In the genomic region with DNA sequence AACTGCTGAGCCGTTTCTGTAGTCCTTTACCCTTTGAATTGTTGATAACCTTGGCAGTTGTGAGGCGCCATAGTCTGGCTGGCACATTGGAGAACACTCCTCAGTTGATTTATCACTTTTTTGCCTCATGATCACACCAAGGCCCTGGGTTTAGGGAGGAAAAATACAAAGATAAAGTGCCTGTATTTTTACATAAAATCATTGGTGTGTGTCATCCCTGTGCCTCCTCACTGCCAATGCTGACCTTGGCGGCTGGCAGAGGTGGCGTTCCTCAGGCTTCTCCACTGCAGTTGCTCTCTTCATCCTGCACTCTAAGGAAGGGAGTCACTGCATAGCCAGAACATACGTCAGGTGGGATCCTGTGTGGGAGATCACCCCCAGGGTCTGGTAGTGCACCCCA, we compare ENCODE assay signal across 17 mouse cellular contexts. TPM values are rescaled to one million over a fixed set of nuclear protein-coding genes. Genes with fewer than 3 reads are reported as not detected.
DNase-seq lines count a peak whose midpoint lies in the region; ATAC-seq lines count a peak whose summit lies in the region.
"Had no signal": no experiment of that assay in that cellular context is flagged by ENCODE, and none has a peak within 500 bp of the region (broad histone marks: within the 10 kb centered on the region; RNA-seq: fewer than 3 reads in every experiment).

No protein-coding gene starts in this region.

- 65% methylated on average over 5 of the region's 5 CpGs for WGBS in kidney, embryonic 16.5 days
- WGBS in limb, embryonic 10.5 days = 90% methylated on average over 5 of the region's 5 CpGs
- WGBS in midbrain, embryonic 15.5 days = 85% methylated on average over 5 of the region's 5 CpGs

- no peak for DNase-seq in kidney, adult 18-20 months
- DNase-seq in adrenal gland, adult 8-10 months = peak; percentile 34
- peak; percentile 51 for DNase-seq in adrenal gland, postnatal 10 days
- DNase-seq in limb, embryonic 10.5 days (ENCODE audit: low spot score) = no peak
- DNase-seq: cerebellum, adult 18-20 months; cerebellum, adult 9-11 months; cerebellum, postnatal 36 days; forebrain, postnatal 0 days; gastrocnemius, postnatal 14 days had no signal

- no peaks in the 10 kb centered on the region for H3K36me3 ChIP-seq in kidney, embryonic 16.5 days (ENCODE audit: insufficient read depth, low read length)
- H3K36me3 ChIP-seq in limb, embryonic 10.5 days = no peaks in the 10 kb centered on the region
- H3K36me3 ChIP-seq in midbrain, embryonic 15.5 days (replicated peaks) = no peaks in the 10 kb centered on the region
- H3K36me3 ChIP-seq: embryonic facial prominence, embryonic 10.5 days; heart, embryonic 12.5 days; hindbrain, embryonic 15.5 days had no signal

- H3K4me3 ChIP-seq in kidney, embryonic 16.5 days (ENCODE audit: low read length) = no peak overlapping the region
- H3K4me3 ChIP-seq in limb, embryonic 10.5 days = no peak overlapping the region
- no peak overlapping the region for H3K4me3 ChIP-seq in midbrain, embryonic 15.5 days
- H3K4me3 ChIP-seq: embryonic facial prominence, embryonic 10.5 days; forebrain, embryonic 13.5 days; heart, embryonic 12.5 days; hindbrain, embryonic 15.5 days had no signal

- 0 out of 2 replicates have a peak, but pooled peaks have one; percentile 27 for ATAC-seq in kidney, embryonic 16.5 days (ENCODE audit: low FRiP score, low TSS enrichment)
- ATAC-seq in midbrain, embryonic 15.5 days (replicated peaks) = no peak
- ATAC-seq: forebrain, embryonic 13.5 days; forebrain, postnatal 0 days; intestine, embryonic 16.5 days had no signal

- H3K27me3 ChIP-seq in kidney, embryonic 16.5 days (ENCODE audit: insufficient read depth, low read length) = no peaks in the 10 kb centered on the region
- H3K27me3 ChIP-seq in limb, embryonic 10.5 days (ENCODE audit: low read depth, poor library complexity, severe bottlenecking) = peaks cover 19% of the 10 kb centered on the region; the same call in 1 of the 2 replicates
- no peaks in the 10 kb centered on the region for H3K27me3 ChIP-seq in midbrain, embryonic 15.5 days (replicated peaks)
- H3K27me3 ChIP-seq: forebrain, embryonic 13.5 days; hindbrain, embryonic 15.5 days had no signal

- H3K9ac ChIP-seq in kidney, embryonic 16.5 days (replicated peaks; ENCODE audit: low read length) = no peak overlapping the region
- H3K9ac ChIP-seq in midbrain, embryonic 15.5 days = no peak overlapping the region
- H3K9ac ChIP-seq: forebrain, embryonic 13.5 days; forebrain, postnatal 0 days; heart, embryonic 12.5 days; hindbrain, embryonic 15.5 days had no signal

- H3K4me2 ChIP-seq in kidney, embryonic 16.5 days (replicated peaks; ENCODE audit: low read depth, low read length) = no peak overlapping the region
- H3K4me2 ChIP-seq in midbrain, embryonic 15.5 days = no peak overlapping the region
- H3K4me2 ChIP-seq: forebrain, embryonic 13.5 days; heart, embryonic 12.5 days; hindbrain, embryonic 15.5 days had no signal

- H3K9me3 ChIP-seq in kidney, embryonic 16.5 days (ENCODE audit: low read length) = peaks cover 4% of the 10 kb centered on the region; the same call in 1 of the 2 replicates
- H3K9me3 ChIP-seq in limb, embryonic 10.5 days (replicated peaks) = no peaks in the 10 kb centered on the region
- H3K9me3 ChIP-seq in midbrain, embryonic 15.5 days = no peaks in the 10 kb centered on the region
- H3K9me3 ChIP-seq: embryonic facial prominence, embryonic 10.5 days; forebrain, embryonic 13.5 days; G1E; heart, embryonic 12.5 days; hindbrain, embryonic 15.5 days had no signal

- H3K4me1 ChIP-seq in kidney, embryonic 16.5 days (ENCODE audit: insufficient read depth, low read length) = peaks cover 4% of the 10 kb centered on the region; the same call in 1 of the 2 replicates
- peaks cover 23% of the 10 kb centered on the region for H3K4me1 ChIP-seq in limb, embryonic 10.5 days
- no peaks in the 10 kb centered on the region for H3K4me1 ChIP-seq in midbrain, embryonic 15.5 days
- H3K4me1 ChIP-seq: forebrain, embryonic 13.5 days; hindbrain, embryonic 15.5 days had no signal

- no peak overlapping the region for H3K27ac ChIP-seq in kidney, embryonic 16.5 days (ENCODE audit: low read length)
- 0 out of 2 replicates have a peak overlapping the region, but pooled peaks have one; percentile 20 for H3K27ac ChIP-seq in limb, embryonic 10.5 days
- no peak overlapping the region for H3K27ac ChIP-seq in midbrain, embryonic 15.5 days
- H3K27ac ChIP-seq: embryonic facial prominence, embryonic 10.5 days; forebrain, embryonic 13.5 days; hindbrain, embryonic 15.5 days had no signal

RNA-seq across cellular contexts. Expression of a gene that starts 13.0 kb away (rescaled TPM):
- polyA plus RNA-seq in kidney, embryonic 16.5 days (2015; fragmentation: Nextera tagmentation; extraction: Ambion mirVana) = 3.3 and 4.3 TPM in 2 replicates
- total RNA-seq in adrenal gland, adult 8-10 months (2022) = 1 to 10 TPM; 4.9 to 8.2 (median 5.1) TPM
- 1 to 10 TPM; 4.0 to 7.1 TPM for total RNA-seq in adrenal gland, postnatal 10 days (2021)
- 2.5 and 2.8 TPM in 2 replicates for polyA plus RNA-seq in limb, embryonic 10.5 days (2016; fragmentation: Nextera tagmentation; extraction: Ambion mirVana)
- 4.4 and 5.5 TPM in 2 replicates for polyA plus RNA-seq in midbrain, embryonic 15.5 days (2015; fragmentation: Nextera tagmentation; extraction: Ambion mirVana)

RNA-seq across cellular contexts. Expression of a gene that starts 13.2 kb away (rescaled TPM):
- 19.1 and 19.7 TPM in 2 replicates for polyA plus RNA-seq in kidney, embryonic 16.5 days (2015; fragmentation: Nextera tagmentation; extraction: Ambion mirVana)
- 1 to 10 TPM; 5.1 to 7.0 (median 6.1) TPM for total RNA-seq in adrenal gland, adult 8-10 months (2022)
- total RNA-seq in adrenal gland, postnatal 10 days (2021) = 1 to 10 TPM; 6.3 to 7.7 TPM
- polyA plus RNA-seq in limb, embryonic 10.5 days (2016; fragmentation: Nextera tagmentation; extraction: Ambion mirVana) = 15.3 and 18.4 TPM in 2 replicates
- 18.1 and 20.0 TPM in 2 replicates for polyA plus RNA-seq in midbrain, embryonic 15.5 days (2015; fragmentation: Nextera tagmentation; extraction: Ambion mirVana)

Comparison
In these comparisons a context has a peak if more than half of its experiments do, and no peak if none do; other contexts are left out.
1. DNase-seq: peak in adrenal gland, adult 8-10 months (single experiment) and adrenal gland, postnatal 10 days (single experiment); none in kidney, adult 18-20 months (single experiment) and limb, embryonic 10.5 days (single experiment).